Mouse (Mus musculus) right cerebral cortex, adult 2 months (tissue): ENCODE measurements around the gene Etv3.
"Not testable (repeated sequence)": the region's sequence is repeated elsewhere in the genome, so short reads cannot be mapped to it uniquely, and the experiment has no call there.

Source experiments
- DNase-seq, 2 experiments: peaks; one replicate each; pipeline ENCODE4 v3.0.0; 2021 to 2022; ENCODE audit warnings: low spot score in 2 of 2

The Etv3 gene

DNA sequence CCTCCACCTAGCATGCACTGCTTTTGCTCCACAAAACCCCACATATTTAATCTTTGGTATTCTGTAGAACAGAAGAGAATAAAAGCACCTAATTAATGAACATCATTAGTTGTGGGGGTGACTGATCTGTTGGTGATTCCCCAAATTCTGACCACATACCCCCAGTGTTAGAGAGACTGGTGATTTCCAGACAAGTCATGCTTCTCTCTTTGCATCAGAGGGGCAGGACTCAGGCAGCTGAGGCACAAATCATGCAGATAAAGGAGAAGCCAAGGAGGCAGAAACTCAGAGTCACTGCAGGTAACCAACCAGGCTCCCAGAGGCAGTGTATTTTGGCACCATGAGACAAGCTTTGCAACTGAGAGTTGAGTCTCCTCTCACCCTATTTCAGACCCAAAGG lies 6.8 kb upstream of the Etv3 start:
- DNase-seq = no peak

DNA sequence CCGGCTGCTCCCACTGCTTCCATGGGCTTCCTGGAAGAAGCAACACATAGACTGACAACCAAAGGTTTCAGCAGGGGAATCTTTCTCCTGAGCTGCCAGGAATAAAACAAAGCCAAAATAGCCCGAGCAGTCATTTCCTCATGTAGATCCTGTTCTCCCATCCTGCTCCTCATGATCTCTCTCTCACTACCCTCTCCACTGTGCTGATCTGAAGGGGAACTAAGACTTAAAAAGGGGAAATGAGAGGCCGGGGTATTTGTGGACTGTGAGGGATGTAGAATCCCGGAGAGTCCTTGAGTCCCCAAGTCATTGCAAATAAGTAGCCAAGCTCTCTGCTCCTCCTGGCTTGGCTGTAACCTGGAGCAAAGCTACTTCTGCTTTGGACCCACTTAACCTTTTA lies 4.1 kb upstream of the Etv3 start:
- no peak for DNase-seq

DNA sequence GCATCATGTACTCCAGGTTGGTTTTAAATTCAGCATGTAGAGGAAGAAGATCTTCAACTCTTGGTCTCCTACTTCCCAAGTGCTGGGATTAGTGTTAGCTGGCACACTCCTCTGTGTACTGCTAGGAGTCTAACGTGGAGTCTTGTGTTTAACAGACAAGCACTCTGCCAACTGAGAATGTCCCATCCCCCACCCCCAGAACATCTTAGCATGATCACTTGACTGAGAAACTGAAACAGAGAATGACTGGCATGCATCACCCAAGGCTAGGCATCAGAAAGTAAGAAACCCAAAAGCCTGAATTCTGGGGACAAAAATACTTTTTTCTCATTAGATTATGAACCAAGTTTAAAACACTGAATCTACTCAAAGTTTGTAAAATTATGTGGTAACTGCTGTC lies 3.4 kb upstream of the Etv3 start:
- DNase-seq = no peak

DNA sequence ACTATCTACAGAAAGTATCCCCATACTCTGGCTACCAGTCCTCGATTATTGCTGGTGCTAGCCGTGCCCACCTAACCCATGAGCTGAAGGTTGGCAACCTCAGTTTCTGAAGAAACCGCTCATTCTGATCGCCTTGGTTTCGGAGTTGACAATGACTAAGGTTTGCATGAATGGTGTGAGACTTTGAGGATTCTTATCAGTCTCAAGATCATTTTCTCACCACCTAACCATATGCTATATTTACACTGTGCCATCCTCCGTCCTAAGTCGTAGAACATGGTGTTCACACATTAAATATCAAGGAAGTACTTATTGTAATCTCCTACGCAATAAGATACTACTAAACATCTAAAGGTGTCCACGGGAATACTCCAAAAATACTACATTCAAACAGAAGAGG lies 1.5 kb upstream of the Etv3 start:
- no peak for DNase-seq

DNA sequence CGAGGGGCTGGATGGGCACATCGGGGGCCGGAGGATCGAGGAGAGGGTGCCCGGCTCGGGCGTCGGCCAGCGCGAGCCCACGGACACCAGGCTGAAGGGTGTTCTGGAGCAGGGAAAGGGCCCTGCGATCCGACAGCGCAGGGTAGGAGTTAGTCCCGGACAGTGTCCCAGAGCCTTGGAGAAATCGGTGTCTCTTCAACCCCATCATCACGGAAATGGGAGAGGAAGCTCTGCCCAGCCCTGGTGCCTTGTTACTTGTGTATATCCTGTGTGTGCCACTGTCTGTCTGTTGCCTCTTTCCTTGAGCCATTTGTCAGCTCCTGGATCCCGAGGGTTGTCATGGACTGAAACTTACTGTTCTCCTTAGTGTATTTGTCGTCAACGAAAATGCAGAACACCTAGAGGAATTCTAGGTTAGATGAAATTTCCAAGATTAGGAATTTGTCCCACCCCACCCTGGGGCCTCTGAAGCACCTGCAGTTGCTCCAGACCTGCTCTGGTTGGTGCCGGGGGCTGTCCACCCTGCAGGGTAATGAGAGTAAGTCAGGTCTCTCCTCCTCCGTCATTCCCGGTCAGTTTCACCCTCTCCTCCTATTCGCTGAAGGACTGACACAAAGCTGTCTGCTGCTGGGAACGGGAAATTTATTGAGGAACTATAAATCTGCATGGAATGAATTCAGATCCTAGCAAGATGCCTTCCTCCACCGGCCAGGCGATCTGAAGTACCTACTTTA lies 797 bp downstream of the Etv3 start:
- DNase-seq = peak; percentile 21 to 31

DNA sequence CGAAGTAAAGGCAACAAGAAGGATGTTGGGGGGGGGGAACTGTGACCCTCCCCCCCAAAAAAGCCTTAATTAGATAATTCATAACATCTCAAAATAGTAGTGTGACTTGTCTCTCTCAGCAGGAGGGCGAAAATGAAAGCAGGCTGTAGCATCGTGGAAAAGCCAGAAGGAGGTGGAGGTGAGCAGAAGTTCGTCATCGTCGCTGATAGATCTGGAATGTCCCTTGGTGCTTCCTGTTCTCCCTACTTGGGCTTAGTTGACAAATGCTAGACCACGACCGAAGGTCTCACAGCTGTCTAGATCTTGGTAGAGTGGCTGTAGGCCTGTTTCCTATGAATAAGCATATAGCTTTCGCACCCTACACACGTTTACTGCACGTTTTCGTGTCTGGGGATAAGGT lies 1.9 kb downstream of the Etv3 start:
- DNase-seq = no peak

DNA sequence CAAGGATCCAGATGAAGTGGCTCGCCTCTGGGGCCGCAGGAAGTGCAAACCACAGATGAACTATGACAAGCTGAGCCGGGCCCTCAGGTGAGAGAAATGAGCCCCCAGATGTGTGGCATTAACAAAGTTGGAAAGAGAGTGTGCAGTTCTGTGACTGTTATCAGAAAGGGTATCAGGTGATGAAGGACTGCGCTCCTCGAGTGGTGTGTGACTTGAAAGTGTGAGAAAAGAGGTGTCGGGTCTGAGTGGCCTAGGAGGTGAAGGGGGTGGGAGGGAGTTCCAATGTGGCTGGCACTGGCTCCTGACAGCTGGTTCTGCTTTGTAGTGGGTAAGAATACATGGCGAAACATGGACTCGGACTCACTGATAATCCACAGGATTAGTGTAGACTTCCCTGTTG lies 2.8 kb downstream of the Etv3 start:
- no peak for DNase-seq

DNA sequence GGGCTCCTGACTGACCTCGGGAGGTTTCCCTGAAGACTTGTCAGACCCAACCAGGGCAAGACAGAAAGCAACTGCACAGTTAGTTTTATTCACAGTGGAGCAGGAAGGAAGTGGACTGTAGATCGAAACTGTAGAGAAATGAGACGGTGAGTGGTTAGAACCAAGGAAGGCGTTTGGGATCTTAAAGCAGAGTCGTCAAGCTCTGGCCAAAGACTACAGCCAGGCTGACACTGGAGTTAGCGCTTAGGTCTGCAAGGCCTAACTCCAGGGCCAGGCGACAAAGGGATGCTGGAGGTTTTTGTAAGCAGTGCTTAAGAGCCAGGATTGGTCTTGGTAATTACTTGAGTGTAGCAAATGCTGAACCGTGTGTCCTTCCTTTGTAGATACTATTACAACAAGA lies 3.6 kb downstream of the Etv3 start:
- no peak for DNase-seq

DNA sequence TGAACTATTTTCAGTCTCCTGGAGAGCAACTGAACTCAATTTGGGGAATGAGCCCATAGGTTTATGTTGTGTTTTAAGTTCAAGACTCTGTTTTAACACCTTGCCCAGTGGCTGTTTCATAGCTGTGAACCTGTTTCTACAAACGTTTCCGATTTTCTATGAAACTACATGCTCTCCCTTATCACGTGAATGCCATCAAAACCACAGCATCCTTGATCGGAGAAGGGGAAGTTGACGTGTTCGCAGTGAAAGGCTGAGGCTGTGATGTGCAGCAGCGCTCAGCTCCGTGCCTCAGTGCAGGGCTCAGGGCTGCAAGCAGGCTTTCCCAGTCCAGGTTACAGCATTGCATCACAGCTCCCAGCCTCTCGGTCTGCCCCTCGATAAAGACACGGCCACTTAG lies 4.4 kb downstream of the Etv3 start:
- no peak for DNase-seq

DNA sequence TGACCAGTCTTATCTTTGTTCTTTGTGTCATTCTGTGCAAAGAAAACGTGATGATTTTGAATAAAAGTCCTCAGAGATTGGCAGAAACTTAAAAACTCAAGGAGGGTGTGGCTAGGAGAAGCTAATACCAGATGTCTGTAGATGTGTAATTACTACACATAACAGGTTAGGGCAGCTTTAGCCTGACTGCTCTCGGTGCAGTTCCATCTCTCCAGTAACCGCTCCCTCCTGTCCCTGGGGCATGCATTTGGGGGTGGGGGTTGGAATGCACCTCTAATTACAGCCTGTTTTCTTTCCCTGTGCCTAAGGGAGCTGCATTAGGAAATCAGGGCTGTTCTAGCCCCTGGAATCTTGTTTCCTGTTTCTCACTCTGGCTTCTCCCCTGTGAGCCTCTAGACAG lies 5.0 kb downstream of the Etv3 start:
- DNase-seq = no peak

DNA sequence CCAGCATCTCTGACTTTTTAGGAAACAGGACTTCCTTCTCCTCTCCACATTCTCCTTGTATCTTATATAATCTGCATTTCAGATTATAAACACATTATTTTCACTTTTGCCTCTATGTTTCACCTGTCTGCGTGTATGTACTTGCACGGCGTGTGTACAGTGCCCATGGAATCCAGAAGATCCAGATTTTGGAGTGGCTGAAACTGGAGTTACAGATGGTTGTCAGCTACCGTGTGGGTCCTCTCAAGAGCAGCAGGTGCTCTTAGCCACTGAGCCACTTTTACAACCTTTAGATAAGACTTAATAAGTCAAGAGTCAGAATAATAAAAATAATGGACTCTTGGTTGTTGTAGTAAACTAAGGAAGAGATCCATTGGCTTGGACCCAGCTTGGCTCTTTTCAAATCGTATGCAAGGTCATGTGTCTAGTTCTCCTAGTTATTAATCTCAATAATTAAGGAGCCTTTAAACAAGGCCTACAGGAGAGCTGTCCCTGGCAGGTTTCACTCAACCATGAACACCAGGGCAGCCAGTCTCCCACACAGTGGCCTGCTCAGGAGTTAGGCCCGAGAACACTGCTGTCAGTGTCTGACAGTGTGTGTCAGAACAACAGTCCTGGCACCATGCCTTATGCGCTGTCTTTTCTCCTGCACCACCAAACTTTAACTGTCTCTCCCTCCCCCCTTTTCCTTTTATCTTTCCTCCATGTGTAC lies 8.6 kb downstream of the Etv3 start:
- DNase-seq = no peak

DNA sequence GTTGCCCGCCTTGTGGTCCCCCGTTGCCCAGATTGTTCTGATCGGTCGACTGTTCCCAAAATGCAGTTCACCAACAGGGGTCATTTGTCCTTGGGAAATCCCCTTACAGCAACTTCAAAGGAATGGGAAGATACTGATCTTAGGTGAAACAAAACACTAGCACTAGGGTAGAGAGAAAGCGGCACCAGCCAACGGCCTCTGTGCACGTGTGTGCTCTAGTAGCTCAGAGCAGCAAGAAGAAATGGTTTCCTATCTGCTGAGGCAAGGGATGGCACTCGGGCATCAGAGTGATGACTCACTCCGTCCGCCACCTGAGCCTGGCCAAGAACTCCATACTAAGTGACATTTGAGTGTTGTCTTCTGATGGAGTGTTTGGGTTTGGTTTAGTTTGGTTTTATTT lies 12.8 kb downstream of the Etv3 start:
- no peak for DNase-seq

DNA sequence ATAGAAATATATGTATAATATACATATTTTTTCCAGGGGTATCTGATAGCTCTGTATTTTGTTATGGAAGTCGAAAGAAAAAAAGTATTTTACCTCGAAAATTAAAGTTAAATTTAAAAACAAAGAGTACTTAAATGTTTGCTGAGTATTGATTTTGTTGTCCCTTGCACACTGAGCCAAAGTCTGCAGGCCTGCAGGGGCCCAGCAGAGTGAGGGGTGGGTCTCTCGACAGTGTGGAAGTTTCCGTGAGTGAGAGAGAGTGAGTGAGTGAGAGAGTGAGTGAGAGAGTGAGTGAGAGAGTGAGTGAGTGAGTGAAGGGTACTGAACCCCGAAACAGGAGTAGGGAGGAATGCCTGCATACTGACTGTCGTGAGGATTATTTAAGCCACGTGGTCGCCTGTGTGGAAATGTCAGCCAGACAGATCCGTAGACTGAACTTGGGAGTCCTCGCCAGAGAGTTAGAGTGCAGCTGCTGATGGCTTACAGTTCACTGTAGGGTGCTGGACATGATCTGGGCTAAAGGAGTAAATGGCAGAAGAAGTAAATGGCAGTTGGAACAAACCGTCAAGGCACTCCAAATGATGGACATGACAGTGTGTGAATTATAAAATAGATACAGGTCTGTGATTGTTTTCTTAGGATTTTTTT lies 14.9 kb downstream of the Etv3 start:
- no peak for DNase-seq

DNA sequence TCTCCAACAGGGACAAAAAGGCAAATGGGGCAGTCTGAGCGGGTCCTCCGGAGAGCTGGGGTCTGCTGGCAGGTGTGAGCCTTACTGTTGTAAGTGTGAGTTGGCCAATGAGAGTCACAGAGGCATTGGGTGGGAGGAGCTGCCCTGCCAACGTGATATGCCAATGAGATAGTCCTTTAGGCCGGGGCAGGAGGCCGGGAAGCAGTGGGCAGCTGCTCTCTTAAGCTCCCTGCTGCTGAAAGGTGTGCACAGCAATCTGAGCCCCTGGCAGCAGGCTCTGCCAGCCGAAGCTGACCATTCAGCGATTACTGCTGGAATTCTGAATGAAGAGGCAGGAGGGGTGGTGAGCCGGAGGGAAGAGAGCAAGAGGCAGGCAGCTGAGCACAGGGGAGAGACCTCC lies 15.5 kb downstream of the Etv3 start:
- DNase-seq = no peak

DNA sequence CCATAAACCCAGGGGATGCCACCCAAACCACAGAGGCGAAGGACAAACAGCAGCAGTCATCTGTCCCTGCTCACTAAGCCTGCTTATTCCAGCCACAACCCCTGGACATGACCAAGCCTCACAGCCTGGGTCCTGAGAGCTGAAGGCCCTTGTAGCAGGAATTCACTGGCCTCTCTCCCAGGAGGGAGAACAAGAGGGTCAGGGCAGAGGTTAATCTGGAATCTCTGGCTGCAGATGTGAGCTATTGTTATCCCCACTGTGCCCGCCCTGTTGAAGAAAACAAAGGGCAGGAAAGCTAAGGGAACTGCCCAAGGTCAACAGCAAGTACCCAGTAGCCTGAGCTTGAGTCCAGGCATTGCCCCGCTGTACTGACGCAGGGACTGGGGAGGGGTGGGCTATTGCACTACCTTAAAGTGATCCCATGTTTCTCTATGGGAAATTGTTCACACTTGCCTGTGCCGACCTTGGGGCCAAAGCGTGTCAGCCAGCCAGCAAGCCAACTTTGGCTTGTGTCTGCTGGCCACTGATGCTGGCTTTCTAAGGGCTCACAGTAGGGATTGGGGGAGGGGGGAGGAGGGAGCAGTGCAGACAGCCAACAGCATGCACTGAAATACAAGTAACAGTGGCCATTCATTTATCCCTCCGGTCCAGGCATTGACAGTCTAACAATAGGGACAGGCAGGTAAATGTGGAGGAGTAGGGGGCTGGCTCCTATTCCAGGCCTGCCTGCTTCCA lies 17.4 kb downstream of the Etv3 start:
- no peak for DNase-seq

DNA sequence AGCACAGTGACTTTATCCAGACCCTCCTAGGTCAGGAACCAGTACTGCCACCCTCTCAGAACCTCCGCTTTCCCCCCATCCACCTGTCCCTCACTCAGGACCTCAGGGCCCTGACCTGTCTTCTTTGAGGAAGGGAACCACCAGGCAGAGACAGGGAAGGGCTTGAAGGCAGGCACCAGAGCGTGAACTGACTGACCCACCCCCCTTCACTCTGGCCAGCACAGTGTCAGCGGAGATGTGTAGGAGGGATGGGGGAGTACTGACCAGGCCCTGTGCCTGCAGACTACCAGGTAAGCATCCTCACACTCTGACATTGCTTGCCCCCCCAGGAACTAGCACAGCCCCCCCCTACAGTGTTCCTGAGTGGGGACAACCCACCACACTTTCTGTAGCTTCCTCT lies 20.3 kb downstream of the Etv3 start:
- no peak for DNase-seq

DNA sequence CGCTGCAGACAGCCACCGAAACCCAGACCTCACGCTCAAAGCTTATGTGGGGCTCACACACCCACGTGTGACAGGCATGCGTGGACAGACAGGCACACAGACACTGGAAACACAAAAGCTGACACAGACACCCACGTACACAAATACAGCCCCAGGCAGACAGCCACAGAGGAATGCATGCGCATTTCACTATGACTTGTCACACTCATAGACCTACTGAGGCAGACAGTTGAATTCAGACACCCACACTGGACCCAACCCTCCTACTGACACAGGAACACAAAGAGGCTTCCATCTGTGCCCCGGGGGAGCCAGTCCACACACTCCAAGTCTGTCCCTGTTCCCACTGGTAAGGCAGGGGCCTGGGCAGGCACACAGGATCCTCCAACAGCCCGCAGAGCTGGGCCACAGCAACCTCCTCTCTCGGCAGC lies 21.1 kb downstream of the Etv3 start:
- peak; percentile 81 to 85 for DNase-seq

DNA sequence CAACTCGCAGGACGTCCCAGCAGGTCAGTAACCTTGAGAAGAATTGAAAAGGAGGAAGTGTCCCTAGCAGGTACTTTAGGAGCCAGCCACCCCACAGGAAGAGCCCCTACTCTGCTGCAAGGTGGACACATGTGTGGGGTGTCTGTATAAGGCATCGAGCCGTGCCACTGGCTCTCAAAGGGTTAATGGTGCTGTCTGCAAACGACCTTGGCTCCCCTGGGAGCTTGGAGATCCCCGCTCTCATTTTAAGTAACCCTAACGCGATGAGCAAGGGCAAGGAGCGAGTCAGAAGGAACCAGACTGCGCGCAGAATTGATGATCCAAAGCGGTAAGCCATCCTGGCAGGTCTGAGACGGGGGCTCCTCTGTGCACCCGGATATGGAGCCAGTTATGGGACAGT lies 24.7 kb downstream of the Etv3 start:
- no peak for DNase-seq

DNA sequence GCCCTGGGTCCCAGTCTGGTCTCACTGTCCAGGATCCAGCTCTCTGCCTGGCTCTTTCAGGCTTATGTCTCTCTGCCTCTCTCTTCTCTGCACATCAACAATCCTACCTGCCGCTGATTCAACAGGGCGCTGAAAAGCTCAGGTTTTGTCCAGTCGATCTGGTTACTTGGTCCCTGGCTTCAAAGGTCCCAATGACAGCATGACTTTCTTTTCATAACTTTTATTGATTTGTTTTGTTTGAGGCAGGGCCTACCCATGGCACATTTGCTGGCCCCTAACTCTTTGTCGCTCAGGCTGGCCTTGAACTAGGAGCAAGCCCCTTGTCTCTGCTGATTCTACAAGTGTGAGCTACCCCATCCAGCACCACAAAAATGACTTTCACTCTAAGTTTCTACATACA lies 27.1 kb downstream of the Etv3 start:
- DNase-seq = no peak

DNA sequence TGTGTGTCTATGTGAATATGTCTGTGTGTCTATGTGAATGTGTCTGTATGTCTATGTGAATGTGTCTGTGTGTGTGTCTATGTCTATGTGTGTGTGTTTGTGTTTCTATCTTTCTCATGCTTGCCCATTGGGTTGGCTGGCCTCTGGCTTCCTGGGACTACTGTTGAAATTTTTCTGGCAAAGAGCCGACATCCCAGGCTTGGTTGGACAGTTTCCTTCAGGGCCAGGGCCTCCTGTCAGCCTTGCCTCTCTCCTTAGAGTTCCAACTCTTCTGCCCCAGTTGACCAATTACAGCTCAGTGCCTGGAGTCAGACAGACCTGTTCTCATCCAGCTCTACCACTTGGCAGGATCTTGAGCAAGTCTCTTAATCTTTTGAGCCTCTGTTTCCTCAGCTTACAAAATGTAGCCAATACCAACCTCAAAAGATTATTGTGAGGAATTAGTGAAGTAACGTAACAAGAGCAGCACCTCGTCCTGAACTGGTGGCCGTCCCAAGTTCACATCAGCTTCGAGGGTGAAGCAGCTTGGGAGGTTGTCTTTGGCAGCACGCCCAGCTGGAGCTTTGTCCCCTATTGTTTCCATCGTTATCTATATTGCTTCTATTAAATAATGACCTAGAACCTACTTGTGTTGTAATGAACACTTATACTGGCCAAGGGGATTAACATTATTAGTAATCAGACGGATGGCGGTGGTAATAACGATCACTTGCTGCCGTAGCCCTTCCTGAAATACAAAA lies 28.2 kb downstream of the Etv3 start:
- DNase-seq = no peak

DNA sequence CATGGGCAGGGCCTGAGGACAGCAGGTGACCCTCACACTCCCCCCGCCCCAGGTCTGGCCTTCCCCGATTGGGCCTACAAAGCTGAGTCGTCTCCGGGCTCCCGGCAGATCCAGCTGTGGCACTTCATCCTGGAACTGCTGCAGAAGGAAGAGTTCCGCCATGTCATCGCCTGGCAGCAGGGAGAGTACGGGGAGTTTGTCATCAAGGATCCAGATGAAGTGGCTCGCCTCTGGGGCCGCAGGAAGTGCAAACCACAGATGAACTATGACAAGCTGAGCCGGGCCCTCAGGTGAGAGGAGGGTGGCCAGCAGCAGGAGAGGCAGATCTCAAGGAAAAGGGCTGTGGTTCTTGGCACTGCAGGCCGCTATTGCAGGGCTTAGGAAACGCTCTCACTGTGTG lies 29.7 kb downstream of the Etv3 start:
- not testable (repeated sequence) for DNase-seq

DNA sequence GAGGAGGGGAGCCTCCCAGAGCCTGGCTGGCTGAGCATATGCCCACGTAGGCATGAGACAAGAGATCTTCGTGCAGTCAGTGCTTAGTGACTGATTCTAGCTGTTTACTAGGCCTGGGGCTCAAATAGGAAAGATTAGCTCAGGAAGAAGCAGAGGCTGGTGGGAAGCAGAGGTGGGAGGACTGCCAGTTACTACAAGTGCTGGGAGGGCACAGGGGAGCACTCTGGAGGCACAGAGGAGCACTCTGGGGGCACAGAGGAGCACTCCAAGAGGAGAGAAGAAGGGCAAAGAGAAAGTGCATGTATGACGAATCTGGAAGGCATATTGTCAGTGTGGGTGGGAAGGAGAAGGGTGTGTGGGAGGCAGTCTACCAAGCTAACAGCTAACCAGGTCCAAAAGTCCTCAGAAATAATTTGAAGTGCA lies 30.9 kb downstream of the Etv3 start:
- peak; percentile 33 to 61 for DNase-seq
